In genomic region chr7:109083113-109083812, GRCm38 (mm10) we compare ENCODE assay signal across 9 mouse cellular contexts. TPM values are rescaled to one million over a fixed set of nuclear protein-coding genes. Genes with fewer than 3 reads are reported as not detected.
A peak's percentile ranks its signal among the peaks of the same experiment; 100 is the strongest.
DNase-seq lines count a peak whose midpoint lies in the region; ATAC-seq and TF ChIP-seq lines count a peak whose summit lies in the region.
"Had no signal": no experiment of that assay in that cellular context is flagged by ENCODE, and none has a peak within 500 bp of the region (broad histone marks: within the 10 kb centered on the region; RNA-seq: fewer than 3 reads in every experiment).

Gene Ric3 (minus strand): TSS chr7:109083331.

- peak within 1 kb of the TSS; percentile 54 for H3K4me2 ChIP-seq in forebrain, embryonic 12.5 days
- peak within 1 kb of the TSS; percentile 66 for H3K4me2 ChIP-seq in heart, embryonic 16.5 days (ENCODE audit: low read depth, low read length)
- peak within 1 kb of the TSS; percentile 70 for H3K4me2 ChIP-seq in neural tube, embryonic 13.5 days

- in situ Hi-C loops in ES-E14 (cut with MboI; ENCODE audit: low sequenced_read_pairs in 2 of 2, unreplicated experiment in 2 of 2): no loop called here

- H3K4me3 ChIP-seq in ES-E14 (ENCODE audit: insufficient read depth in 1 of 2, low read depth in 1 of 2, low read length in 2 of 2, poor library complexity in 1 of 2, severe bottlenecking in 1 of 2): peak within 1 kb of the TSS; percentile 78 to 79
- H3K4me3 ChIP-seq in brown adipose tissue, adult 24 weeks (ENCODE audit: insufficient read depth, low read depth, low read length): peak within 1 kb of the TSS; percentile 67
- H3K4me3 ChIP-seq in forebrain, embryonic 12.5 days (replicated peaks): peak within 1 kb of the TSS; percentile 81
- H3K4me3 ChIP-seq in heart, embryonic 16.5 days (ENCODE audit: low read length): peak within 1 kb of the TSS; percentile 49
- H3K4me3 ChIP-seq in neural tube, embryonic 13.5 days: peak within 1 kb of the TSS; percentile 87

- no peak within 1 kb of the TSS for H3K27ac ChIP-seq in ES-E14 (ENCODE audit: insufficient read depth, low read depth, low read length, poor library complexity, severe bottlenecking)
- H3K27ac ChIP-seq in brown adipose tissue, adult 24 weeks (replicated peaks; ENCODE audit: low read depth, low read length): no peak within 1 kb of the TSS
- no peak within 1 kb of the TSS for H3K27ac ChIP-seq in forebrain, embryonic 12.5 days
- no peak within 1 kb of the TSS for H3K27ac ChIP-seq in heart, embryonic 16.5 days (ENCODE audit: low read length)
- peak within 1 kb of the TSS; percentile 46; the same call in 1 of the 2 replicates for H3K27ac ChIP-seq in neural tube, embryonic 13.5 days (replicated peaks)

- H3K9ac ChIP-seq in ES-E14 (ENCODE audit: insufficient read depth, low read depth, low read length, poor library complexity, severe bottlenecking): peak within 1 kb of the TSS; percentile 65
- peak within 1 kb of the TSS; percentile 79 for H3K9ac ChIP-seq in forebrain, embryonic 12.5 days
- no peak within 1 kb of the TSS for H3K9ac ChIP-seq in heart, embryonic 16.5 days (ENCODE audit: low read length)
- peak within 1 kb of the TSS; percentile 84 for H3K9ac ChIP-seq in neural tube, embryonic 13.5 days

- H3K36me3 ChIP-seq in ES-E14 (ENCODE audit: control insufficient read depth, insufficient read depth, low read length, poor library complexity, severe bottlenecking): no peaks in the 10 kb centered on the region
- no peaks in the 10 kb centered on the region for H3K36me3 ChIP-seq in forebrain, embryonic 12.5 days (replicated peaks)
- no peaks in the 10 kb centered on the region for H3K36me3 ChIP-seq in heart, embryonic 16.5 days (ENCODE audit: control insufficient read depth, insufficient read depth)
- H3K36me3 ChIP-seq in neural tube, embryonic 13.5 days: no peaks in the 10 kb centered on the region

- no peaks in the 10 kb centered on the region for H3K4me1 ChIP-seq in ES-E14 (ENCODE audit: control insufficient read depth in 2 of 2, insufficient read depth in 2 of 2, low read length in 2 of 2, poor library complexity in 1 of 2)
- no peaks in the 10 kb centered on the region; the same call in 1 of the 2 replicates for H3K4me1 ChIP-seq in brown adipose tissue, adult 24 weeks (ENCODE audit: control insufficient read depth, insufficient read depth, insufficient read length, low read length)
- H3K4me1 ChIP-seq in forebrain, embryonic 12.5 days: peaks cover 12% of the 10 kb centered on the region
- H3K4me1 ChIP-seq in heart, embryonic 16.5 days (ENCODE audit: control insufficient read depth, insufficient read depth, low read length): no peaks in the 10 kb centered on the region
- H3K4me1 ChIP-seq in neural tube, embryonic 13.5 days (replicated peaks): peaks cover 16% of the 10 kb centered on the region

- WGBS in forebrain, embryonic 12.5 days: 4% methylated on average over 50 of the region's 50 CpGs
- WGBS in heart, embryonic 16.5 days: 5% methylated on average over 50 of the region's 50 CpGs
- WGBS in neural tube, embryonic 13.5 days: 4% methylated on average over 50 of the region's 50 CpGs

- peak; percentile 87 for ATAC-seq in forebrain, embryonic 12.5 days (ENCODE audit: low FRiP score)
- no peak for ATAC-seq in heart, embryonic 16.5 days (replicated peaks; ENCODE audit: extremely low read depth, insufficient read depth, low FRiP score)
- peak; percentile 96 for ATAC-seq in neural tube, embryonic 13.5 days (ENCODE audit: low read depth)
- ATAC-seq: Patski had no signal

- H3K9me3 ChIP-seq in ES-E14 (ENCODE audit: control insufficient read depth, insufficient read depth, low read depth, low read length): no peaks in the 10 kb centered on the region
- H3K9me3 ChIP-seq in forebrain, embryonic 12.5 days: no peaks in the 10 kb centered on the region
- no peaks in the 10 kb centered on the region for H3K9me3 ChIP-seq in heart, embryonic 16.5 days (replicated peaks; ENCODE audit: control insufficient read depth, low read length)
- no peaks in the 10 kb centered on the region for H3K9me3 ChIP-seq in neural tube, embryonic 13.5 days

- DNase-seq in ES-E14 (ENCODE audit: low read depth, low spot score) (peak; percentile 16), liver (peak; percentile 30)
- peak; percentile 3 for DNase-seq in kidney, postnatal 14 days
- peak; percentile 33 for DNase-seq in urinary bladder, postnatal 25 days (ENCODE audit: low spot score)

- H3K27me3 ChIP-seq in forebrain, embryonic 12.5 days: peaks cover 8% of the 10 kb centered on the region; the same call in 1 of the 2 replicates
- peaks cover 23% of the 10 kb centered on the region for H3K27me3 ChIP-seq in heart, embryonic 16.5 days (ENCODE audit: control insufficient read depth, insufficient read depth, low read length)
- H3K27me3 ChIP-seq in neural tube, embryonic 13.5 days: peaks cover 17% of the 10 kb centered on the region

TF ChIP-seq in ES-E14, 5 proteins besides CTCF, POLR2A, EP300 and RAD21:
- no peak for TF ChIP-seq CHD2 (IDR thresholded peaks at IDR 0.05; ENCODE audit: low read depth, low read length)
- peak; percentile 38; the same call in 1 of the 2 replicates for TF ChIP-seq HCFC1 (IDR thresholded peaks at IDR 0.05; ENCODE audit: borderline replicate concordance, insufficient read depth, low read length)

RNA-seq across cellular contexts. Expression of gene Ric3, which starts in this region (rescaled TPM):
- total RNA-seq in ES-E14 (2012; rRNA removed): 15.1 and 22.5 TPM in 2 replicates
- 5.3 and 7.8 TPM in 2 replicates for polyA plus RNA-seq in brown adipose tissue, adult 24 weeks (2012; ENCODE audit: insufficient read depth, insufficient read length, missing spikeins)
- 23.6 and 25.1 TPM in 2 replicates for polyA plus RNA-seq in forebrain, embryonic 12.5 days (2016; fragmentation: Nextera tagmentation; extraction: Ambion mirVana)
- polyA plus RNA-seq in heart, embryonic 16.5 days (2015; fragmentation: Nextera tagmentation; extraction: Ambion mirVana): 0.45 and 0.68 TPM in 2 replicates
- 25.5 and 28.3 TPM in 2 replicates for polyA plus RNA-seq in neural tube, embryonic 13.5 days (2015; fragmentation: Nextera tagmentation; extraction: Ambion mirVana)
